Mouse (Mus musculus): ENCODE measurements around the gene Eml5. TPM values are rescaled to one million over a fixed set of nuclear protein-coding genes. Genes with fewer than 3 reads are reported as not detected.
A peak's percentile ranks its signal among the peaks of the same experiment; 100 is the strongest.

Gene Eml5
- polyA plus RNA-seq, 1 experiment from 2014 or later, result 5.9 TPM

- DNase-seq (ENCODE audit: low spot score), result no peak
- H3K4me1 ChIP-seq, result no peaks in the 10 kb centered on the region
- H3K9me3 ChIP-seq, result no peaks in the 10 kb centered on the region
- 92% methylated on average over 7 of the region's 7 CpGs for WGBS
- no peaks in the 10 kb centered on the region for H3K27me3 ChIP-seq (replicated peaks; ENCODE audit: low read depth, poor library complexity, severe bottlenecking)
- no peak overlapping the region for H3K4me3 ChIP-seq
- peaks cover 8% of the 10 kb centered on the region for H3K36me3 ChIP-seq (replicated peaks)
- no peak overlapping the region for H3K27ac ChIP-seq (replicated peaks)
Observed at GRCm38 (mm10) chr12:98831122-98831521, 70.2 kb downstream of the Eml5 start.

- no peak overlapping the region for H3K4me3 ChIP-seq
- no peaks in the 10 kb centered on the region for H3K4me1 ChIP-seq
- WGBS, result 86% methylated on average over 2 of the region's 2 CpGs
- no peak for DNase-seq (ENCODE audit: low spot score)
- H3K9me3 ChIP-seq, result no peaks in the 10 kb centered on the region
- peaks cover 10% of the 10 kb centered on the region; the same call in 1 of the 2 replicates for H3K36me3 ChIP-seq (replicated peaks)
- H3K27ac ChIP-seq (replicated peaks), result no peak overlapping the region
- no peaks in the 10 kb centered on the region for H3K27me3 ChIP-seq (replicated peaks; ENCODE audit: low read depth, poor library complexity, severe bottlenecking)
Observed at GRCm38 (mm10) chr12:98820781-98821180, 80.5 kb downstream of the Eml5 start.

DNA sequence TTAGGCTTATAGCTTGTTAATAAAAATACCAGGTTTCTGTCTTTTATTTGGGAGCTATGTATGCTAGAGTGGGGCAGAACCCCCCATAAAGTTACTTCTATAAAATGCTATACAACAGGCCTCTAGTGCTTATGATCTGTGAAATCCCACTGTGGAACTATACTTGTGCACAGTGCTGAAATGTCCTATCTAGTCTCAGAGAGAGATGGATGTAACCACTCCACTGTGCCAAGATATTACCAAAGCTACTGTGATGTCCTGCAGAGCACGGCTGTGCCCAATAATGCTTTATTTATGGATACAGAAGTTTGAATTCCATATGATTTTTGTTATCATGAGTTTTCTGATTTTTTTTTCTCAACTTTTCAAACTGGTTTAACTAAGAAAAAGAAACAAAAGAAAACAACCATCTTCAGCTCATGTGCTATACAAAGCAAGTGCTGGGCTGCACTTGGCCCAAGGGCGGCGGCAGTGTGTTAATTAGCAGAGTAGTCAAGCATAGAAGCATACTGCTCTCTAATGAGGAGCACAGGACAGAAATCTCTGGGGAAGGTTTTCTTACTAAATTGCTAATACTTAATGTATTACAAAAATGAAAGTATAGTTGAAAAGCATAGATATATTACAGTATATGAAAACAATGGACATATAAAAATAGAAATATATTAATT, 97.1 kb downstream of the Eml5 start:
- no peak overlapping the region for H3K27ac ChIP-seq (replicated peaks)
- no peaks in the 10 kb centered on the region for H3K27me3 ChIP-seq (replicated peaks; ENCODE audit: low read depth, poor library complexity, severe bottlenecking)
- H3K4me1 ChIP-seq, result no peaks in the 10 kb centered on the region
- no peak for DNase-seq (ENCODE audit: low spot score)
- H3K4me3 ChIP-seq, result no peak overlapping the region
- H3K9me3 ChIP-seq, result no peaks in the 10 kb centered on the region
- H3K36me3 ChIP-seq (replicated peaks), result peaks cover 31% of the 10 kb centered on the region
- WGBS, result 89% methylated on average over 3 of the region's 3 CpGs

DNA sequence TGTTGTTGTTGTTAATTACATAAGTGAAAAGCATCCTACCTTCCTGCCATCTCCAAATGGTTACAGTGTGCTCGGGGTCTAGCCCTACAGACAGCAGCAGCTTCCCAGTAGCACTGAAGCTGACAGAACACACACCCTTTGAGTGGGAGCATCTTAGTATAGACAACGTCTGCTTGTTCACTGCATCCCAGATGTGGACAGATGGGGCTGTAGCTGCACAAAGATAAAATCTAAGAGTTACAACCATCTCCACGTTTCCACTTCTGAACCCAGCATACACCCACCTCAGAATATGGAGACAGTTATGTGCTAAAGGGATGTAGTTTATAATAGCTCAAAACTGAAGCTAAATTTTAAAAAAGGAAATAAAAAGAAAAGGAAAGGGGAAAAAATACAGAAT, 99.0 kb downstream of the Eml5 start:
- Histone ChIP-seq H3K36me3 (replicated peaks) (peaks cover 34% of the 10 kb centered on the region), H3K4me1 (no peaks in the 10 kb centered on the region), H3K27me3 (replicated peaks; ENCODE audit: low read depth, poor library complexity, severe bottlenecking) (no peaks in the 10 kb centered on the region), H3K27ac (replicated peaks) (no peak overlapping the region), H3K4me3 (no peak overlapping the region), H3K9me3 (no peaks in the 10 kb centered on the region)
- WGBS, result 82% methylated on average over 3 of the region's 3 CpGs
- DNase-seq (ENCODE audit: low spot score), result no peak

DNA sequence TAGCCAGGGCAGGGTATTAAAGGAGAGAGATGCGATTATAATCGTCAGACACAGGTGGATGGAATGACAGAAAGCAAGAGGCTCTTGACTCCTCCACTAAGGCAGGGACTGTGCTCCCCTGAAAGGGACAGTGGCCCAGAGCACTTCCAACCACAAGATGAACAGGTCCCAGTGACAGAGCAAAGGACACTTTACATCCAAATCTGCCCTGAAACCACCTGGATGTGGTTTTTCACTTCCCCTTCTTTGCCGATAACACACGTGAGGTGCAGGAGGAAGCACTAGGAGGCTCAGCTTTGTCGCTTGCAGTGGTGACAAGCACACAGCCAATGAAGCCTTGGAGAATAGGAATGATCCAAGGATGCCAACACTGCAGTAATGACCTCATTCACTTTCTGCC, 101.0 kb downstream of the Eml5 start:
- Histone ChIP-seq H3K36me3 (replicated peaks) (peaks cover 44% of the 10 kb centered on the region), H3K27me3 (replicated peaks; ENCODE audit: low read depth, poor library complexity, severe bottlenecking) (no peaks in the 10 kb centered on the region)
- 87% methylated on average over 5 of the region's 5 CpGs for WGBS

DNA sequence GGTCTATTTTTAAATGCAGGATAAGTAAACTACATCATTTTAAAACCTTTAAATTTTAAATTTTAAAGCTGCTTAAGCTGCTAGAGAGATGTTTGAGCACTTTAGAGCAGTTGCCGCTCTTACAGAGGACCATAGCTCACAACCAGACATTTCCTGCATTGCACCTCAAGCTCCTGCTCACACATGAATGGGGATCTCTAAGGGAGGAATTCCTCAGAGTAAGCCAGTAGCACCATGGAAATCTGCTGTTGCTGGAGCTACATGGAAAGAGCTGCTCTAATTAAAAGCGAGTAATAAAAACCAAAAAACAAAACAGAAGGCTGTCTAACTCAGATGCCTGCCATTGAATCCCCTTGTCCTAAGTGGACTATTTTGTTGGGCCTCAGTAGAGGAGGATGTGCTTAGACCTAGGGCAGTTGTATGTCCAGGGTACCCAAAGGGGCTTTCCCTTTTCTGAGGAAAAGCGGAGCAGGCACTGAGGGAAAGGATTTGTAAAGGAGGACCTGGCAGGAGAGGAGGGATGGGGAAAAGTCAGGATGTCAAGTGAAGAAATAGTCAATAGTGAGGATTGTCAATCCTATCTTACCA, 105.5 kb downstream of the Eml5 start:
- no peaks in the 10 kb centered on the region for H3K27me3 ChIP-seq (replicated peaks; ENCODE audit: low read depth, poor library complexity, severe bottlenecking)
- no peaks in the 10 kb centered on the region for H3K4me1 ChIP-seq
- no peak overlapping the region for H3K27ac ChIP-seq (replicated peaks)
- WGBS, result 95% methylated on average over 3 of the region's 3 CpGs
- DNase-seq (ENCODE audit: low spot score), result no peak
- no peak overlapping the region for H3K4me3 ChIP-seq
- peaks cover 83% of the 10 kb centered on the region for H3K36me3 ChIP-seq (replicated peaks)
- no peaks in the 10 kb centered on the region for H3K9me3 ChIP-seq

More for the DNA sequence above, 101.0 kb downstream of the Eml5 start:
- Histone ChIP-seq H3K27ac (replicated peaks) (no peak overlapping the region), H3K9me3 (no peaks in the 10 kb centered on the region), H3K4me3 (no peak overlapping the region), H3K4me1 (no peaks in the 10 kb centered on the region)
- DNase-seq (ENCODE audit: low spot score), result no peak

DNA sequence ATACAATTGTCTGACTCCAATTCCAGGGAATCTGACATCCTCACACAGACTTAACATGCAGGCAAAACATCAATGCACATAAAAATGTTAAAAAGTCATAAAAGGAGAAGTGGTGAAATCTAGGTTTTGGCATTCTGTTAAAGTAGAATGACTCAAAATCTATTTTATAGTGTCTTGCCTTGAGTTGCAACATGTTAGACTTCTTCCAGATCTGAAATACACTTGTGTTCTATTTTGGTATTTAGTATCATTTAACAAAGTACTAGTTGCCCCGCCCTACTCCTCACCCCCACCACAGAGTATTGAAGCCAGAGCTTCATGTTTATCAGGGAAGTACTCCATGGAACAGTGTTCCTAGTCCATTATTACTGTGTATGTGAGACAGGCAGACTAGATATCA, 117.0 kb downstream of the Eml5 start:
- 93% methylated on average over 1 of the region's 1 CpGs for WGBS
- H3K4me3 ChIP-seq, result no peak overlapping the region
- no peak for DNase-seq (ENCODE audit: low spot score)
- peaks cover 95% of the 10 kb centered on the region for H3K36me3 ChIP-seq (replicated peaks)
- H3K9me3 ChIP-seq, result no peaks in the 10 kb centered on the region
- no peaks in the 10 kb centered on the region for H3K27me3 ChIP-seq (replicated peaks; ENCODE audit: low read depth, poor library complexity, severe bottlenecking)
- H3K4me1 ChIP-seq, result no peaks in the 10 kb centered on the region
- H3K27ac ChIP-seq (replicated peaks), result no peak overlapping the region

GRCm38 (mm10) chr12:98779148-98779547, 122.1 kb downstream of the Eml5 start:
- no peak for DNase-seq (ENCODE audit: low spot score)
- no peak overlapping the region for H3K27ac ChIP-seq (replicated peaks)
- no peaks in the 10 kb centered on the region for H3K9me3 ChIP-seq
- H3K27me3 ChIP-seq (replicated peaks; ENCODE audit: low read depth, poor library complexity, severe bottlenecking), result no peaks in the 10 kb centered on the region
- H3K36me3 ChIP-seq (replicated peaks), result peaks cover 97% of the 10 kb centered on the region
- WGBS, result 85% methylated on average over 4 of the region's 4 CpGs
- H3K4me1 ChIP-seq, result no peaks in the 10 kb centered on the region
- H3K4me3 ChIP-seq, result no peak overlapping the region

- no peaks in the 10 kb centered on the region for H3K4me1 ChIP-seq
- no peak for DNase-seq (ENCODE audit: low spot score)
- H3K27me3 ChIP-seq (replicated peaks; ENCODE audit: low read depth, poor library complexity, severe bottlenecking), result no peaks in the 10 kb centered on the region
- no peaks in the 10 kb centered on the region for H3K9me3 ChIP-seq
- H3K4me3 ChIP-seq, result no peak overlapping the region
- WGBS, result 83% methylated on average over 3 of the region's 3 CpGs
- peaks cover 97% of the 10 kb centered on the region for H3K36me3 ChIP-seq (replicated peaks)
- H3K27ac ChIP-seq (replicated peaks), result no peak overlapping the region
Observed at GRCm38 (mm10) chr12:98777509-98777908, 123.8 kb downstream of the Eml5 start.

GRCm38 (mm10) chr12:98766241-98766640, 135.0 kb downstream of the Eml5 start:
- Histone ChIP-seq H3K27me3 (replicated peaks; ENCODE audit: low read depth, poor library complexity, severe bottlenecking) (no peaks in the 10 kb centered on the region), H3K9me3 (no peaks in the 10 kb centered on the region), H3K4me3 (no peak overlapping the region), H3K27ac (replicated peaks) (no peak overlapping the region), H3K4me1 (no peaks in the 10 kb centered on the region), H3K36me3 (replicated peaks) (peaks cover 97% of the 10 kb centered on the region)
- WGBS, result 96% methylated on average over 2 of the region's 2 CpGs
- no peak for DNase-seq (ENCODE audit: low spot score)

- Histone ChIP-seq H3K9me3 (no peaks in the 10 kb centered on the region), H3K4me3 (no peak overlapping the region), H3K27ac (replicated peaks) (no peak overlapping the region), H3K4me1 (no peaks in the 10 kb centered on the region), H3K36me3 (replicated peaks) (peaks cover 95% of the 10 kb centered on the region), H3K27me3 (replicated peaks; ENCODE audit: low read depth, poor library complexity, severe bottlenecking) (no peaks in the 10 kb centered on the region)
- WGBS, result 93% methylated on average over 6 of the region's 6 CpGs
- no peak for DNase-seq (ENCODE audit: low spot score)
Observed at GRCm38 (mm10) chr12:98759700-98760099, 141.6 kb downstream of the Eml5 start.

GRCm38 (mm10) chr12:98757636-98758035, 143.6 kb downstream of the Eml5 start:
- Histone ChIP-seq H3K27me3 (replicated peaks; ENCODE audit: low read depth, poor library complexity, severe bottlenecking) (no peaks in the 10 kb centered on the region), H3K4me1 (no peaks in the 10 kb centered on the region), H3K27ac (replicated peaks) (no peak overlapping the region), H3K36me3 (replicated peaks) (peaks cover 96% of the 10 kb centered on the region), H3K4me3 (no peak overlapping the region), H3K9me3 (no peaks in the 10 kb centered on the region)
- DNase-seq (ENCODE audit: low spot score), result no peak
- 90% methylated on average over 6 of the region's 6 CpGs for WGBS

DNA sequence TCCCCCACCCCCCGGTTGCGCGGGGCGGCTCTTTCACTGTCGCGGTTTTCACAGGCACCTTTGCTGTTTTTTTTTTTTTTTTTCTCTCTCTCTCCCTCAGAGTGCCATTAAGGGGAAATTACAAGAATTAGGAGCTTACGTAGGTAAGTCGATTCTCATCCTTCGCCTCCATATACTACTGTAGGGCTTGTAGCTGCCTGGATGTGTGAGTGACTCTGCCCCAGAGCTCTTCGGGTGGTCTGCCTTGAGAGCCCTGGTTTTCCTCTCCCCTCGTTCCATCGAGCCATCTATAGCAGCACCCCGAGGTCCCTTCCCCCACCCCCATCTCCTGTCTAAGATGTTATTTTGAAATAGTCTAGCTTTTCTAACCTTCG, 153.9 kb downstream of the Eml5 start:
- WGBS, result 2% methylated on average over 14 of the region's 14 CpGs
- Histone ChIP-seq H3K4me3 (peak overlapping the region; percentile 90), H3K36me3 (replicated peaks) (peaks cover 15% of the 10 kb centered on the region), H3K4me1 (peaks cover 21% of the 10 kb centered on the region), H3K9me3 (no peaks in the 10 kb centered on the region), H3K27ac (replicated peaks) (peak overlapping the region; percentile 97), H3K27me3 (replicated peaks; ENCODE audit: low read depth, poor library complexity, severe bottlenecking) (no peaks in the 10 kb centered on the region)
- DNase-seq (ENCODE audit: low spot score), result no peak
